Mouse (Mus musculus) bone marrow, adult 2 months (tissue): Measurements from ENCODE around the gene 5330417H12Rik. TPM values are rescaled to one million over a fixed set of nuclear protein-coding genes. Genes with fewer than 3 reads are reported as not detected.

Experiments
- H3K27ac ChIP-seq: fragments of 200-500 bp; 2 replicates; pipeline ENCODE4 v1.5.1; 2012; ENCODE audit warnings: low read depth, mild to moderate bottlenecking, control low read depth, inconsistent platforms, low read length; ENCODE audit not compliant: control insufficient read depth, poor library complexity, insufficient read depth
- H3K4me1 ChIP-seq: fragments of 200-500 bp; 2 replicates; pipeline ENCODE4 v1.6.1; 2011; ENCODE audit warnings: low read length; ENCODE audit not compliant: control insufficient read depth, insufficient read depth
- H3K4me3 ChIP-seq: fragments of 200-500 bp; replicated peaks from 2 replicates; pipeline ENCODE3; 2011; ENCODE audit warnings: mild to moderate bottlenecking, low read depth, low read length, control low read depth; ENCODE audit not compliant: control insufficient read depth
- CTCF ChIP-seq: fragments of 200-500 bp; IDR thresholded peaks from 2 replicates; pipeline ENCODE4 v1.5.1; 2011; ENCODE audit warnings: low read length, control low read depth; ENCODE audit not compliant: control insufficient read depth, insufficient read depth
- POLR2A ChIP-seq: fragments of 200-500 bp; IDR thresholded peaks from 2 replicates; pipeline ENCODE4 v1.6.1; 2011; ENCODE audit warnings: low read depth, mild to moderate bottlenecking, control low read depth, low read length, borderline replicate concordance; ENCODE audit not compliant: control insufficient read depth
- WGBS: fragments of 180-500 bp; shearing (Covaris S2); methylation state at CpG from one replicate; pipeline ENCODE4 v1.1.7; 2018; 5-methylcytosine and 5-hydroxymethylcytosine counted together
- polyA plus RNA-seq: library from polyadenylated mRNA; stranded (reverse); fragments of >200 nt; gene quantifications from 2 replicates; pipeline ENCODE4 v1.2.4, GENCODE M21; 2011; ENCODE audit warnings: low replicate concordance; ENCODE audit not compliant: missing spikeins, insufficient read depth, insufficient read length

Gene 5330417H12Rik
- polyA plus RNA-seq, 1 experiment = not detected

- no peak overlapping the region for H3K4me3 ChIP-seq
Observed at GRCm38 (mm10) chr7:107596753-107597152, 28.2 kb downstream of the 5330417H12Rik start.

GRCm38 (mm10) chr7:107595426-107595825 lies 29.5 kb downstream of the 5330417H12Rik start:
- Histone ChIP-seq H3K4me1 (no peaks in the 10 kb centered on the region; the same call in 1 of the 2 replicates), H3K27ac (no peak overlapping the region), H3K4me3 (peak overlapping the region; percentile 80)
- no peak for TF ChIP-seq POLR2A
- no peak for TF ChIP-seq CTCF
- WGBS = 14% methylated on average over 13 of the region's 13 CpGs

More at GRCm38 (mm10) chr7:107596753-107597152, 28.2 kb downstream of the 5330417H12Rik start:
- TF ChIP-seq POLR2A (no peak), CTCF (no peak)
- no peak overlapping the region for H3K27ac ChIP-seq
- no peaks in the 10 kb centered on the region; the same call in 1 of the 2 replicates for H3K4me1 ChIP-seq

- Histone ChIP-seq H3K4me1 (no peaks in the 10 kb centered on the region; the same call in 1 of the 2 replicates), H3K27ac (peak within 1 kb of the TSS; percentile 91), H3K4me3 (peak within 1 kb of the TSS; percentile 80)
- 1% methylated on average over 24 of the region's 24 CpGs for WGBS
- TF ChIP-seq CTCF = no peak
- TF ChIP-seq POLR2A = peak; percentile 42; the same call in 1 of the 2 replicates
Observed at GRCm38 (mm10) chr7:107594857-107595402, 30.0 kb downstream of the 5330417H12Rik start, which contains the start of gene Ppfibp2. Ppfibp2 (plus strand) TSS chr7:107595207.

- Histone ChIP-seq H3K4me1 (no peaks in the 10 kb centered on the region; the same call in 1 of the 2 replicates), H3K4me3 (peak overlapping the region; percentile 80), H3K27ac (peak overlapping the region; percentile 91)
- peak; percentile 29; the same call in 1 of the 2 replicates for TF ChIP-seq CTCF
- TF ChIP-seq POLR2A = no peak
- under 1% methylated on average over 16 of the region's 16 CpGs for WGBS
Observed at GRCm38 (mm10) chr7:107594325-107594856, 30.6 kb downstream of the 5330417H12Rik start.

- 1% methylated on average over 7 of the region's 7 CpGs for WGBS
- Histone ChIP-seq H3K4me1 (no peaks in the 10 kb centered on the region; the same call in 1 of the 2 replicates), H3K27ac (peak overlapping the region; percentile 91), H3K4me3 (peak overlapping the region; percentile 80)
- TF ChIP-seq CTCF (no peak), POLR2A (no peak)
Observed at GRCm38 (mm10) chr7:107593904-107594303, 31.1 kb downstream of the 5330417H12Rik start.

GRCm38 (mm10) chr7:107592641-107593040 lies 32.3 kb downstream of the 5330417H12Rik start:
- TF ChIP-seq CTCF (no peak), POLR2A (no peak)
- Histone ChIP-seq H3K27ac (no peak overlapping the region), H3K4me1 (no peaks in the 10 kb centered on the region; the same call in 1 of the 2 replicates), H3K4me3 (no peak overlapping the region)
- WGBS = 55% methylated on average over 2 of the region's 2 CpGs

GRCm38 (mm10) chr7:107574276-107574675 lies 50.7 kb downstream of the 5330417H12Rik start:
- no peaks in the 10 kb centered on the region for H3K4me1 ChIP-seq
- 78% methylated on average over 3 of the region's 3 CpGs for WGBS
- TF ChIP-seq POLR2A (no peak), CTCF (no peak)
- no peak overlapping the region for H3K27ac ChIP-seq
- H3K4me3 ChIP-seq = no peak overlapping the region

Other genes with a start within 250 kb of the 5330417H12Rik start
- not detected in 2 replicates for gene Olfml1, start 57.7 kb downstream of the 5330417H12Rik start, polyA plus RNA-seq
- gene Ppfibp2, start 30.0 kb downstream of the 5330417H12Rik start, polyA plus RNA-seq = 2.1 and 3.7 TPM in 2 replicates
- gene Cyb5r2, start 132.9 kb upstream of the 5330417H12Rik start, polyA plus RNA-seq = not detected in 2 replicates
- gene Ovch2, start 176.0 kb upstream of the 5330417H12Rik start, polyA plus RNA-seq = not detected in 2 replicates
- gene Olfr467, start 187.1 kb upstream of the 5330417H12Rik start, polyA plus RNA-seq = not detected in 2 replicates
- not detected in 2 replicates for gene Olfr469, start 200.4 kb upstream of the 5330417H12Rik start, polyA plus RNA-seq
- gene Olfr470, start 222.3 kb upstream of the 5330417H12Rik start, polyA plus RNA-seq = not detected in 2 replicates